Mouse (Mus musculus) forebrain, embryonic 13.5 days (tissue): Measurements from ENCODE around the gene Fam189a1. TPM values are rescaled to one million over a fixed set of nuclear protein-coding genes. Genes with fewer than 3 reads are reported as not detected.
A peak's percentile ranks its signal among the peaks of the same experiment; 100 is the strongest.

Experiments
- ATAC-seq: fragments of 200-750 bp; cut with Nextera tagmentation; 2 replicates; pipeline ENCODE4 v1.8.0; 2017
- H3K27ac ChIP-seq: fragments of 300-500 bp; sonication (generic); 2 replicates; pipeline ENCODE4 v1.5.1; 2015; ENCODE audit warnings: inconsistent platforms, mild to moderate bottlenecking, moderate library complexity
- H3K27me3 ChIP-seq: fragments of 300-500 bp; sonication (generic); 2 replicates; pipeline ENCODE4 v1.6.1; 2015; ENCODE audit warnings: mild to moderate bottlenecking, inconsistent platforms
- H3K36me3 ChIP-seq: fragments of 300-500 bp; sonication (generic); 2 replicates; pipeline ENCODE4 v1.6.1; 2015; ENCODE audit warnings: mild to moderate bottlenecking, inconsistent platforms; ENCODE audit not compliant: poor library complexity, severe bottlenecking
- H3K4me1 ChIP-seq: fragments of 300-500 bp; sonication (generic); 2 replicates; pipeline ENCODE4 v1.6.1; 2015; ENCODE audit warnings: inconsistent platforms
- H3K4me2 ChIP-seq: fragments of 300-500 bp; sonication (generic); 2 replicates; pipeline ENCODE4 v1.6.1; 2015; ENCODE audit warnings: inconsistent platforms, mild to moderate bottlenecking, moderate library complexity
- H3K4me3 ChIP-seq: fragments of 300-500 bp; sonication (generic); 2 replicates; pipeline ENCODE4 v1.5.1; 2015; ENCODE audit warnings: mild to moderate bottlenecking, inconsistent platforms
- H3K9ac ChIP-seq: fragments of 300-500 bp; sonication (generic); 2 replicates; pipeline ENCODE4 v1.6.1; 2015; ENCODE audit warnings: mild to moderate bottlenecking, inconsistent platforms
- H3K9me3 ChIP-seq: fragments of 300-500 bp; sonication (generic); replicated peaks from 2 replicates; pipeline ENCODE4 v1.6.1; 2016; ENCODE audit warnings: inconsistent platforms
- WGBS: fragments of 180-500 bp; shearing (Covaris S2); methylation state at CpG from one replicate; pipeline ENCODE4 v1.1.7; 2015; 5-methylcytosine and 5-hydroxymethylcytosine counted together
- polyA plus RNA-seq: library from polyadenylated mRNA; unstranded; fragments of >200 nt; fragmentation: Nextera tagmentation; extraction: Ambion mirVana; gene quantifications from 2 replicates; pipeline ENCODE4 v1.2.1, GENCODE M21; 2015

Gene Fam189a1
- polyA plus RNA-seq, 1 experiment from 2014 or later = 3.0 TPM

GRCm38 (mm10) chr7:64830214-64830995 lies 326.0 kb downstream of the Fam189a1 start:
- no peak overlapping the region for H3K9ac ChIP-seq
- no peak for ATAC-seq
- no peaks in the 10 kb centered on the region for H3K9me3 ChIP-seq
- 54% methylated on average over 5 of the region's 5 CpGs for WGBS
- no peaks in the 10 kb centered on the region for H3K36me3 ChIP-seq
- H3K27ac ChIP-seq = no peak overlapping the region
- no peak overlapping the region for H3K4me3 ChIP-seq
- no peaks in the 10 kb centered on the region for H3K27me3 ChIP-seq
- no peak overlapping the region for H3K4me2 ChIP-seq
- no peaks in the 10 kb centered on the region for H3K4me1 ChIP-seq

GRCm38 (mm10) chr7:64821081-64821480 lies 335.3 kb downstream of the Fam189a1 start:
- WGBS = 78% methylated on average over 5 of the region's 5 CpGs
- H3K27ac ChIP-seq = no peak overlapping the region
- no peaks in the 10 kb centered on the region for H3K4me1 ChIP-seq
- no peak for ATAC-seq
- no peaks in the 10 kb centered on the region for H3K9me3 ChIP-seq
- H3K36me3 ChIP-seq = no peaks in the 10 kb centered on the region
- no peak overlapping the region for H3K4me2 ChIP-seq
- no peak overlapping the region for H3K4me3 ChIP-seq
- H3K9ac ChIP-seq = no peak overlapping the region
- no peaks in the 10 kb centered on the region for H3K27me3 ChIP-seq

DNA sequence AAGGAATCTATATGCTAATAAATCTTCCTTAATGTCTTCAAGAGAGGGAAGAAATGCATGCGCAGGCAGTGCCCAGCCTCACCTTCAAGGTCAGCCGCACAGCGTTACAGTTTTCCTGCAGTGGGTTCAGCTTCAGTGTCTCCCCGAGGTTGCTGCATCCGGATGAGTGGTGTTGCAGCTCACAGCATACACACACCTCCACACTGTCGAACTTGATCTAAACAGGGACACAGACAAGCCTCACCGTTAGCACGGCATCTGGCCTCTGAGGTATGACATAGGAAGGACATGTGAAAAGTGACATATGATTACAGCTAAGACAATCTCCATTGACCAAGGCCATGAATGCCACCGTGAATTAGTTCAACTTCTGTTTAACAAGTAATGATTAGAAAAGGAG lies 336.7 kb downstream of the Fam189a1 start:
- Histone ChIP-seq H3K9me3 (no peaks in the 10 kb centered on the region), H3K4me3 (no peak overlapping the region), H3K9ac (no peak overlapping the region), H3K4me2 (no peak overlapping the region), H3K27me3 (no peaks in the 10 kb centered on the region), H3K36me3 (no peaks in the 10 kb centered on the region), H3K27ac (no peak overlapping the region), H3K4me1 (no peaks in the 10 kb centered on the region)
- 88% methylated on average over 9 of the region's 9 CpGs for WGBS
- no peak for ATAC-seq

- WGBS = 36% methylated on average over 6 of the region's 6 CpGs
- no peak for ATAC-seq
- Histone ChIP-seq H3K27ac (no peak overlapping the region), H3K27me3 (no peaks in the 10 kb centered on the region), H3K9me3 (no peaks in the 10 kb centered on the region), H3K4me3 (no peak overlapping the region), H3K4me2 (no peak overlapping the region), H3K36me3 (no peaks in the 10 kb centered on the region), H3K4me1 (peaks cover 4% of the 10 kb centered on the region; the same call in 1 of the 2 replicates), H3K9ac (no peak overlapping the region)
These were observed 347.5 kb downstream of the Fam189a1 start for GRCm38 (mm10) chr7:64808876-64809275.

DNA sequence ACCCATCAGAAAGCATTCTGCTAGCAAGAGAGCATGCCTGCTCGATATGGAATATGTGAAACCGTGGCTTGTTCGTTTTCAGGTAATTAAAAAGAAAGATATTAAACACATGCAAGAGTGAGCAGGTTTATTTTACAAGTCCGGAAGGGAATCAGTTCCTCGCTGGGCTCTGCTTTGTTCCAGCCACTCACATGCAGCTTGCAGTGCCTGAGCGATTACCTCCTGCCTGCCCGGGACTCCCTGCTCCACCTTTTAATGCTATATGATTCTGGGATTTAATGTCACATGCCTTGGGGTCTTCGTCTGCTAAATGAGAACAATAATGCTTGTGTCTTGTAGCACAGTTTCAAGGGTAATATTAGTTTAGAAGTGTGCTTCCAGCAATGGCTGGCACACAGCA lies 351.3 kb downstream of the Fam189a1 start:
- WGBS = 59% methylated on average over 8 of the region's 8 CpGs
- H3K4me2 ChIP-seq = no peak overlapping the region
- no peak overlapping the region for H3K27ac ChIP-seq
- H3K36me3 ChIP-seq = no peaks in the 10 kb centered on the region
- no peaks in the 10 kb centered on the region for H3K9me3 ChIP-seq
- H3K27me3 ChIP-seq = no peaks in the 10 kb centered on the region
- H3K4me1 ChIP-seq = peaks cover 21% of the 10 kb centered on the region
- no peak for ATAC-seq
- H3K4me3 ChIP-seq = no peak overlapping the region
- H3K9ac ChIP-seq = no peak overlapping the region

- Histone ChIP-seq H3K4me1 (no peaks in the 10 kb centered on the region), H3K4me3 (no peak overlapping the region)
- 82% methylated on average over 6 of the region's 6 CpGs for WGBS
These were observed 360.8 kb downstream of the Fam189a1 start for GRCm38 (mm10) chr7:64795554-64795953.

DNA sequence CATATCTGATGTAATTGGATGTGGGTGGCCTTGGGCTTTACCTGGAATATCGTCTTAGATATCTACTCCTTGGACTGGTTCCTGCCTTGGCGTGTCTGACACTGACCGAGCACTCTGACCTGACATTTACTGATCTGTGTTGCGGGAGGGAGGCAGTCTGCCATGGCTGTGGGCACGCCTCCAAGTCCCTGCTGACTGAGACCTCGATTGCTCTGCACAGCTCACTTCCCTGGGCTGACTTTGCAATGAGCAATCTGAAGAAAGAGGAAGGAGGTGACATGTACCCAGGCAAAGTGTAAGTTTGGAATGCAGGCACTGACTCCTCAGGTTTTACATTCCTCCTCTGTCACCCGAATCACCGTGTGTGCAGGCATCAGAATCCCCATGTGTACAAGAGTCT lies 364.3 kb downstream of the Fam189a1 start:
- Histone ChIP-seq H3K27ac (no peak overlapping the region), H3K9me3 (no peaks in the 10 kb centered on the region), H3K4me3 (no peak overlapping the region), H3K9ac (no peak overlapping the region), H3K4me1 (no peaks in the 10 kb centered on the region), H3K4me2 (no peak overlapping the region), H3K36me3 (no peaks in the 10 kb centered on the region), H3K27me3 (no peaks in the 10 kb centered on the region)
- no peak for ATAC-seq
- 79% methylated on average over 8 of the region's 8 CpGs for WGBS

More at GRCm38 (mm10) chr7:64795554-64795953, 360.8 kb downstream of the Fam189a1 start:
- Histone ChIP-seq H3K27ac (no peak overlapping the region), H3K9me3 (0 out of 2 replicates have a peak, but pooled peaks cover 3% of the 10 kb centered on the region), H3K9ac (no peak overlapping the region), H3K36me3 (no peaks in the 10 kb centered on the region), H3K27me3 (no peaks in the 10 kb centered on the region), H3K4me2 (no peak overlapping the region)
- ATAC-seq = no peak

DNA sequence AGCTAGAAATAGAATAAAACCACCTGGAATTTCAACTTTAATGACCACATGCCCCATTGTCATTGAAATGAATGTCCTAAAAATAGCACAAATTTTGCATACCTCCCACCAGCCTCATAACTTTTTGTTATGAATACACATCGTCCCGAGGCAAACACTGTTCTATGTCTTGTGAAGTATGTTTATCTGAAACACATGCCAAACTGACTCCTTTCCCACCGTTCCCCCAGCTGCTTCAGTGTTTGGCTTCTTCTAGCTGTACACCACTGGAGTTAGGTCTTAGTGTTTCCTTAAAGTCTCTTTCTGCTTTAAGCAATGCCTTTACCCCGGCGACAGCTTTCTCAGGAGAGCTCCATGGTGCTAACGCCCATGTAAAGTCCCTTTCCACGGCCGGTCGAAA lies 365.2 kb downstream of the Fam189a1 start:
- Histone ChIP-seq H3K27ac (no peak overlapping the region), H3K4me2 (no peak overlapping the region), H3K4me3 (no peak overlapping the region), H3K9ac (no peak overlapping the region), H3K27me3 (no peaks in the 10 kb centered on the region), H3K36me3 (no peaks in the 10 kb centered on the region), H3K4me1 (no peaks in the 10 kb centered on the region), H3K9me3 (no peaks in the 10 kb centered on the region)
- WGBS = 85% methylated on average over 9 of the region's 9 CpGs
- no peak for ATAC-seq

- H3K4me3 ChIP-seq = no peak overlapping the region
- H3K36me3 ChIP-seq = no peaks in the 10 kb centered on the region
- no peak overlapping the region for H3K9ac ChIP-seq
- H3K27ac ChIP-seq = no peak overlapping the region
- H3K27me3 ChIP-seq = no peaks in the 10 kb centered on the region
- ATAC-seq = peak; percentile 56; the same call in 1 of the 2 replicates
- H3K4me1 ChIP-seq = peaks cover 10% of the 10 kb centered on the region
- WGBS = 24% methylated on average over 3 of the region's 3 CpGs
- H3K9me3 ChIP-seq = no peaks in the 10 kb centered on the region
- no peak overlapping the region for H3K4me2 ChIP-seq
These were observed 371.3 kb downstream of the Fam189a1 start for GRCm38 (mm10) chr7:64785040-64785439.

DNA sequence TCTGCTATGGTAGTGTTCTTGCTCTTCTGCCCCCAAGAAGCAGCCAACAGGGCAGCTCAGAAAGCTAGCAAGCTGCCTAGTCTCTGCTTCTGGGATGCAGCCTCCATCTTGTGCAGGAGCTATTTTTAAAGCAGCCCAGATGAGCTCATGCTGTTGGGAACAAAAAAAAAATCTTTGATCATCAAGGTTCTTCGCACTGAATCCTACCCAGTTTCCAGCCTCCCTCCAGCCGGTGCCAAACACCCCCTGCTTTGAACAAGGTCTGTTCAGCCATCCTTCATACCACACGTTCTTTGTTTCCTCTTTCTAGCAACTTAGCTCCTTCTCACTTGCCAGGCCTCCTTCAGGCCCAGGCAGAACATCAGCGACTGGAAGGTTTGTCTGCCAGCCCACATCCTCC lies 376.9 kb downstream of the Fam189a1 start:
- no peaks in the 10 kb centered on the region for H3K9me3 ChIP-seq
- 83% methylated on average over 4 of the region's 4 CpGs for WGBS
- no peak for ATAC-seq
- H3K27ac ChIP-seq = no peak overlapping the region
- H3K4me3 ChIP-seq = no peak overlapping the region
- H3K27me3 ChIP-seq = no peaks in the 10 kb centered on the region
- no peak overlapping the region for H3K4me2 ChIP-seq
- H3K4me1 ChIP-seq = peaks cover 22% of the 10 kb centered on the region
- no peak overlapping the region for H3K9ac ChIP-seq
- no peaks in the 10 kb centered on the region for H3K36me3 ChIP-seq

GRCm38 (mm10) chr7:64776708-64777489 lies 379.5 kb downstream of the Fam189a1 start:
- no peak for ATAC-seq

GRCm38 (mm10) chr7:64773465-64773864 lies 382.9 kb downstream of the Fam189a1 start:
- no peak for ATAC-seq

More at GRCm38 (mm10) chr7:64776708-64777489, 379.5 kb downstream of the Fam189a1 start:
- H3K4me1 ChIP-seq = peaks cover 22% of the 10 kb centered on the region
- no peaks in the 10 kb centered on the region for H3K9me3 ChIP-seq
- no peak overlapping the region for H3K27ac ChIP-seq
- H3K4me3 ChIP-seq = no peak overlapping the region
- 88% methylated on average over 13 of the region's 13 CpGs for WGBS
- H3K9ac ChIP-seq = no peak overlapping the region
- H3K36me3 ChIP-seq = no peaks in the 10 kb centered on the region
- H3K4me2 ChIP-seq = no peak overlapping the region
- H3K27me3 ChIP-seq = no peaks in the 10 kb centered on the region

More at GRCm38 (mm10) chr7:64773465-64773864, 382.9 kb downstream of the Fam189a1 start:
- 39% methylated on average over 10 of the region's 10 CpGs for WGBS
- no peaks in the 10 kb centered on the region for H3K27me3 ChIP-seq
- no peaks in the 10 kb centered on the region for H3K36me3 ChIP-seq
- H3K4me2 ChIP-seq = no peak overlapping the region
- peaks cover 8% of the 10 kb centered on the region for H3K4me1 ChIP-seq
- no peak overlapping the region for H3K4me3 ChIP-seq
- no peak overlapping the region for H3K9ac ChIP-seq
- H3K9me3 ChIP-seq = no peaks in the 10 kb centered on the region
- H3K27ac ChIP-seq = no peak overlapping the region
